Mouse (Mus musculus): Measurements from ENCODE around the gene Ddx23.

DNA sequence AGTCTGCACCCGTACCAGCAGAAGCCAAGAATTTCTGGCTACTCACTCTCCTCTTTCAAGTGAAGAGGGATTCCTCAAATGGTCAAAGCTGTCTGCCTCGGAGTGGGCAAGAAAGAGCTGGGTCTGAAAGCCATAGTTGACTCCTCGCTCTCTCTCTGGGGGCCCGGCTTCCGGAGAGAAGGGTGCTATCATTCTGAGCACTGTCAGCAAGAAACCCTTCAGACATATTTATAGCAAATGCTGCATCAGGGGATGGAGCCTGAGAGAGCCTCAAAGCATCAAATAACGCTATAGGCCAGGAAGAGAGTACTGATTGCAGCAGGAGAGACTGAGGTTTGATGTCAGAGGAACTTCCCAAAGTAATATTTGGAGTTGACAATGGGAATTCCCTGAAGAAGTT is 33.2 kb downstream of the Ddx23 start:
- no peak for TF ChIP-seq CTCF (IDR thresholded peaks at IDR 0.05; ENCODE audit: low read depth, low read length)
- no peak for TF ChIP-seq GATA1 (IDR thresholded peaks at IDR 0.05; ENCODE audit: borderline replicate concordance, low read length)
- TF ChIP-seq POLR2AphosphoS5 (IDR thresholded peaks at IDR 0.05; ENCODE audit: insufficient replicate concordance, low read depth, low read length), result no peak

Data from G1E (cell line).